Mouse (Mus musculus) spleen, postnatal 36 days (tissue): ENCODE results near the gene Catsperz.

ENCODE experiments used
- DNase-seq, 2 experiments: peaks; one replicate each; pipeline ENCODE4 v3.0.0; 2022; ENCODE audit warnings: low spot score in 2 of 2, mixed read lengths in 1 of 2

Gene Catsperz

DNA sequence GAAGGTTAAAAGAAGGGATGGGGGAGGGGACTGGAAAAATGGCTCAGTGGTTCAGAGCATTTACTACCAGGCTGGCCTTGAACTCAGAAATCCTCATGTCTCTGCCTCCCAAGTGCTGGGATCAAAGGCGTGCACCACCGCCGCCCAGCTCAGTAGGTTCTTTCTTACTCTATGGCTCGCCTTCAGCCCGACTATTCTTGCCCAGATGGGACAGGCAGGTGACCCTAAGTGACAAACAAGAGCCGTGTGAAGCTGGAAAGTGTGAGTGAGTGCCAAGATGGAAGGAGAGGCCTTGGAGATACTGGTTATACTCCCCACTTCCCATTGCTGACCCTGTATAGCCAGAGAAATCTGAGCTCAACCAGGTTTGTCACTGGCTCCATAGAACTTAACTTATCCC, 18.5 kb upstream of the Catsperz start:
- DNase-seq = no peak

GRCm38 (mm10) chr19:6942764-6943163, 17.6 kb upstream of the Catsperz start:
- no peak for DNase-seq

GRCm38 (mm10) chr19:6942249-6942691, 17.1 kb upstream of the Catsperz start, which contains the start of gene Gpr137:
Gene Gpr137, minus strand, starts transcription at chr19:6942480.
- peak; percentile 95 for DNase-seq

GRCm38 (mm10) chr19:6941372-6942248, 16.4 kb upstream of the Catsperz start, which contains the start of gene Bad:
Gene Bad, plus strand, starts transcription at chr19:6941861.
- DNase-seq = peak; percentile 89 to 90

GRCm38 (mm10) chr19:6940396-6941351, 15.5 kb upstream of the Catsperz start:
- DNase-seq = no peak

DNA sequence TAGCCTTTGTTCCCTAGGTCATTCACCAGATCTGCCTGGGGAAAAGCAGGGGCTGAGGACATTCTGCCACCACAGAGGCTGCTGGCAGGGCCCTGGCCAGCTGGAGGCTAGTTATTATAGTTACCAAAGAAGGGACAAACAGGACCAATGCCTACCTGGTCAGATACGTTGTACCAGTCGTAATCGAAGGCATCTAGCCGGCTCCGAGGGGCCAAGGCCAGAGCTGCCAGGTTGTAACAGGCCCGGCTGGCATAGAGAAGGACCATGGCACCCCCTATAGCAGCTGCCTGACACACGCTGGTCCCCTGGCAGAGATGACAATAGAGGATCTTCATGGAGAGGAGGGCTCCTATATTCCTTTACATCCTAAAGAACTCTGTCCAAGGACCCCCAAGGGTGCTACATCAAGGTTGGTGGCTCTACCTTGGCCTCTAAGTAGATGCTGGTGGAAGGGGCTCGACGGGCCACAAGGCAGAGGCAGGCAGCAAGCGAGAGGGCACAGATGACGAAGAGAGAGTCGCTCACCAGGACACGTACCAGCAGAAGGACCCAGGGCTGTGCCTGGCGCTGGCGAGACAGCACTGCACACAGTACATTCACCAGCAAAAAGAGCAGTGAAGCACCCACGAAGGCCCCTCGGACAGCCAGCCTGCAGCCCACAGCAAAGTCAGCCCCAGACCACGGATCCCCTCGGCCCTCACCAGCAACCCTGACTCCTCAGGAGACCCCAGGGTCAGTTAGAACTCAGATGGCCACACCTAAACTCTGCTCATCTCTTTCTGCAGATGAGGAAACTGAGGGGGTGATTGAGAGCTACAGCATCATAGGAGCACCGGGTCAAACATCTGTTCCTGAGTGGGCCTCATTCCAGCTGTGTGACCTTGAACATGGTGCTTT, 14.2 kb upstream of the Catsperz start:
- no peak for DNase-seq

- no peak for DNase-seq
Measured at GRCm38 (mm10) chr19:6937541-6938465, 12.6 kb upstream of the Catsperz start.

DNA sequence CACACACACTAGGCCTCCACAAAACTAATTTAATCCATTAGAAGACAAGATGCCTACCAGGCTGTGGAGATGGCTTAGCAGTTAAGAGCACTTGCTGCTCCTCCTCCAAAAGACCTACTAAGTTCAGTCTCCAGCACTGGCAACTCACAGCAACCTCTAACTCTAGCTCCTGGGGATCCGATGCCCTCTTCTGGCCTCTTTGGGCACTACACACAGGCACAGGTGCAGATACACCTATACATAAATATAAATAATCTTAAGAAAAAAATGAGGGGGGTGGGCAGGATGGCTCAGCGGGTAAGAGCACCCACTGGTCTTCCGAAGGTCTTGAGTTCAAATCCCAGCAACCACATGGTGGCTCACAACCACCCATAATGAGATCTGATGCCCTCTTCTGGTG, 11.1 kb upstream of the Catsperz start:
- no peak for DNase-seq

DNA sequence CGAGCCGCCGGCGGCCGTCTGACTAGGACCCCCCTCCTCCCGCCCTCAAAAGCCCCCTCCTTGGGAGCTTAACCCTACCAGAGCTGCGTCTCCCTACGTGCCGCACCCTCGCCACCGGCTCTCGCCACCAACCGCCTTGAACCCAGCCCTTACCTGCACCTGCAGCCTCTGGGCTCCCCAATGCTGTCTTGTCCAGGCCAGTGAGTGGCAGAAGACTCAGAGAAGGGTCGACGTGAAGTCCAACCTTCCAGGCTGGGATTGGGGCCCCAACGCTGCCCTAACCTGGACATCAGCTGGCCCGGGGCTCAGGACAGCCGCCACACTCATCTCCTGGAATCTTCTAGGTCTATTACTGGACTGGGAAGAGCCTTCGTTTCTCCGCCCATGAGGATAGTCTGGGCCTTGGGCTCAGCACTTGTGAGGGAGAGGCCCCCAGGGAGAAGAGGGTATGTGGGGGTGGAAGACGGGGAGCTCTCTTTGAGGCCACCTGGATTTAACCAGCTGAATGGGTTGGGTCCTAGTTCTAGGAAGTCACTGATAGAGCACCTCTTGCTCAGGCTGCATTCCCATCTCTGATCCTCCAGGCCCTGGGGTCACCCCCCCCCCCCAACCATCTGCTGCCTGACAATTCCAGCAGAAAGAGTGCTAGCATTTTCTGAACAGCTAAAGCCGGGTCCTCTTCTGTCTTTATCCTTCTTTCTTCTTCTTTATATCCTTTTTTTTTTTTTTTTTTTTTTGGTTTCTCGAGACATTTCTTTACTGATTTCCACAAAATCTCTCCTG, 9.2 kb upstream of the Catsperz start, which contains the start of gene Kcnk4:
Gene Kcnk4 (minus strand): TSS at position 321 of the 783 bp plus-strand sequence.
- DNase-seq = no peak

- DNase-seq = no peak
Measured at GRCm38 (mm10) chr19:6933436-6934194, 8.4 kb upstream of the Catsperz start.

DNA sequence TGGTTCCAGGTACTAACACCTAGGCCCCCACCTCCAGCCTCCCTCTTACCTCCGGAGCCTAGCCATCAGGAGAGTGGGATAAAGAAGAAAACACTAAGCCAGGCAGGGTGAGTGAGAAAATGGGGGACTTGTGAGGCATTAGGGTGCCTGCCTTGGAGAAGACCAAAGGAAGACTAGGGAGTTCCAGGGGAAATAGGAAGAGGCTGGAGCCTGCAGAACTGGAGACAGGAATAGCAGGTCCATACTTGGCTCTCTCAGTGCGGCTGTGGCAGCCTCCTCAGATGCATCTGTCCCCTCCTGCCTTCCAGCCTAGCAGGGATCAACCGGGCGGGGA, 7.9 kb upstream of the Catsperz start:
- DNase-seq = no peak

DNA sequence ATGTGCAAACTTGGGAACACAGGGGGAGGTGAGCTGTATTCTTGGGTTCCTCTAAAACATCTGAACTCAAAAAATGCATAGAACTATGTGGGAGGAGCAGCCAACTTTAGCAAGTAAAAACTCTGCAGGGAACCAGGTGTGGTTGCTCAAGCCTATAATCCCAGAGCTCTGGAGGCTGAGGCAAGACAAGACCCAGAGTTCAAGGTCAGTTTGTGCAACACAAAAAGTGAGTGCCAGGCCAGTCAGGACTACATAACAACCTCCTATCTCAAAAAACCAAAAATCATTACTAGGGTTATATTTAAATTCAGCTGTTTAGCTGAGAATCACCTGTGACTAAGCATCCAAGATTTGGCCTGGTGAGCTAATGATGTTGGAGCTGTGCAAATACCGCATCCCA, 6.8 kb upstream of the Catsperz start:
- DNase-seq = no peak

DNA sequence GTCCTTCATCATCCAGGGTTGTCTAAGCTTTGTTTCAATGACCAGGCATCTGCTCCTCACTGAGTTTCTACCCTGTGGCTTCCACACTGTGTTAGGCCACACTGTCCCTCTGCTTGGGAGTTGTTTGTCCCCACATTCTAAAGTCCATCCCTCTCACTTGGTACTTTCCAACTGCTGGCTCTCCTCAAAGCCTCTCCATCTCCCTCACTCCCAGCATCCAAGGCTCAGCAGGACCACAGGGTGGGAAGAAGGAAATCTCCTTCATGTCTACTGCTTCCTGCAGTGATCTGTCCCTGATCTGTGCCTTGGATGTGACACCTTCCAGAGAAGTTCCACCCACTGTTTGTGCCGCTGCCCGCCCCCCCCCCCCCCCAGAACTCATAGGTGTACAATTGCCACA, 5.8 kb upstream of the Catsperz start:
- no peak for DNase-seq

DNA sequence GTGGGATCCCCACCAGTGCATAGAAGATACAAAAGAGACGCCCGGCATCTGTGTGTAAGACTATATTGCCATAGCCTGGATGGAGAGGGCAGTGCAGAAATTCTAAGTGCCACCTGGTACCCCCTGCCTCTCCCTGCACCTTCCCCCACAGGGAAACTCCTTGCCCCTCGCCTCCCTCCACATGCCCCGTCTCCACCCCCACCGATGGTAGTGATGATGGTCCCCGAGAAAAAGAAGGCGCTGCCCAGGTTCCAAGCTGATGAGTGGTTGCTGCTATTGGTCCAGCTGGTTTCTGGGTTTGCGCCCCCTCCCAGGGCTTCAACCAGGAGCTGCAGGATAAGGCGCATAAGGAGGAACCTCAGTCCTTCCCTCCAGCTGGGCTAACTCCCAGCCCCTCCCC, 2.9 kb upstream of the Catsperz start:
- DNase-seq = no peak

- no peak for DNase-seq
Measured at GRCm38 (mm10) chr19:6926559-6927255, 1.5 kb upstream of the Catsperz start.

DNA sequence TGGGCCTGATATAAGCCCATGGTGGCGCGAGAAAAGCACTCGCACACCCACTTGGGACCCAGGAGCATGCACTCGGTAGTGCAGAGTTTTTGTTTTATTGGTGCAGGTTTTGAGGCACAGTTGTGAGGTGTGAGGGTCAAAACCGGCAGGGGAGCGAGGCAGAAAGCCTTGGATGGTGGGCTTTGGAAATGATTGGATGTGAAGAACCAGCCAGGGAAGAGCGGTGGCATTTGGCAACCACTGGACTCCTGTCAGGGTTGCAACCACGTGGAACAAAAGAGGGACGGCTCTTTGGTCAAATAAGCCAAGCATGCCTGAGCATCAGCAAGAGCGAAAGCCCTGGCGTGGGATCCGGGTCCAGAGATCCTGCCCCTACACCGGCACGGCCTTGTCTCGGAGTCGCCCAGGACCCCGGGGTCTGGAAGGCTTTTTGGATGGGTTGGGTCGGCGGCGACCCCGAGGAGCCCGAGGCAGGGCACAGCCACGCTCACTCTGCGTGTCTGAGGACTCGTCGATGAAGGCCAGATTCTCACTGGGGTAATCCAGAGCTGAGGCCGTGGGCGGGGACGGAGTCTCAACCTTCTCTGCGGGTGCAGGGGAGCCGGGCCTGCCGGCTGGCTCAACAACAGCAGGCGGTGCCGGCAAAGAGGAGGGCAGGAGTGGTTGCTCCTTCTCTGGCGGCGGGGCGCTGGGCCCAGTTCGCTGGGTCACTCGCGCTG, 590 bp upstream of the Catsperz start:
- DNase-seq = no peak
